26 mouse cellular contexts compared by ENCODE assay signal in genomic region chr2:166535519-166535918, GRCm38 (mm10).
A peak's percentile ranks its signal among the peaks of the same experiment; 100 is the strongest.
DNase-seq lines count a peak whose midpoint lies in the region; ATAC-seq lines count a peak whose summit lies in the region.
"Had no signal": no experiment of that assay in that cellular context is flagged by ENCODE, and none has a peak within 500 bp of the region (broad histone marks: within the 10 kb centered on the region; RNA-seq: fewer than 3 reads in every experiment).

No protein-coding gene starts in this region.

- H3K9me3 ChIP-seq in forebrain, embryonic 10.5 days = peaks cover 17% of the 10 kb centered on the region
- H3K9me3 ChIP-seq in forebrain, embryonic 16.5 days (ENCODE audit: control insufficient read depth, low read length) = no peaks in the 10 kb centered on the region; the same call in 1 of the 2 replicates
- no peaks in the 10 kb centered on the region; the same call in 1 of the 2 replicates for H3K9me3 ChIP-seq in kidney, embryonic 14.5 days (ENCODE audit: control insufficient read depth, low read length)
- peaks cover under 1% of the 10 kb centered on the region; the same call in 1 of the 2 replicates for H3K9me3 ChIP-seq in neural tube, embryonic 13.5 days
- H3K9me3 ChIP-seq in stomach, embryonic 16.5 days (replicated peaks; ENCODE audit: control insufficient read depth, low read length) = no peaks in the 10 kb centered on the region
- H3K9me3 ChIP-seq: liver, embryonic 15.5 days; lung, embryonic 15.5 days; neural tube, embryonic 12.5 days had no signal

- no peak overlapping the region for H3K4me3 ChIP-seq in forebrain, embryonic 10.5 days
- no peak overlapping the region for H3K4me3 ChIP-seq in forebrain, embryonic 16.5 days (replicated peaks; ENCODE audit: low read length)
- no peak overlapping the region for H3K4me3 ChIP-seq in kidney, embryonic 14.5 days (ENCODE audit: low read length)
- H3K4me3 ChIP-seq in neural tube, embryonic 13.5 days = no peak overlapping the region
- H3K4me3 ChIP-seq in stomach, embryonic 16.5 days (replicated peaks; ENCODE audit: low read length) = no peak overlapping the region
- H3K4me3 ChIP-seq: embryonic facial prominence, embryonic 13.5 days; erythroblast, embryonic 14.5 days; forebrain, embryonic 13.5 days; heart, embryonic 12.5 days; liver, embryonic 15.5 days; lung, embryonic 15.5 days; neural tube, embryonic 12.5 days had no signal

- 91% methylated on average over 11 of the region's 11 CpGs for WGBS in forebrain, embryonic 10.5 days
- 91% methylated on average over 11 of the region's 11 CpGs for WGBS in forebrain, embryonic 16.5 days
- WGBS in kidney, embryonic 14.5 days = 37% methylated on average over 11 of the region's 11 CpGs
- WGBS in neural tube, embryonic 13.5 days = 53% methylated on average over 11 of the region's 11 CpGs
- WGBS in stomach, embryonic 16.5 days = 85% methylated on average over 11 of the region's 11 CpGs

- H3K36me3 ChIP-seq in forebrain, embryonic 10.5 days (replicated peaks) = no peaks in the 10 kb centered on the region
- H3K36me3 ChIP-seq in forebrain, embryonic 16.5 days (ENCODE audit: control insufficient read depth, insufficient read depth) = no peaks in the 10 kb centered on the region
- H3K36me3 ChIP-seq in kidney, embryonic 14.5 days (ENCODE audit: control insufficient read depth, insufficient read depth, low read length) = no peaks in the 10 kb centered on the region
- H3K36me3 ChIP-seq in neural tube, embryonic 13.5 days = no peaks in the 10 kb centered on the region
- H3K36me3 ChIP-seq in stomach, embryonic 16.5 days (ENCODE audit: control insufficient read depth, insufficient read depth, low read length) = no peaks in the 10 kb centered on the region
- H3K36me3 ChIP-seq: embryonic facial prominence, embryonic 13.5 days; heart, embryonic 12.5 days; liver, embryonic 15.5 days; lung, embryonic 15.5 days; neural tube, embryonic 12.5 days had no signal

- ATAC-seq in forebrain, embryonic 16.5 days = no peak
- ATAC-seq in kidney, embryonic 14.5 days (ENCODE audit: low FRiP score, low TSS enrichment) = no peak
- no peak; the same call in 1 of the 2 replicates for ATAC-seq in neural tube, embryonic 13.5 days (ENCODE audit: low read depth)
- no peak; the same call in 1 of the 2 replicates for ATAC-seq in stomach, embryonic 16.5 days (ENCODE audit: insufficient read depth, low FRiP score)
- ATAC-seq: activated CD4-positive, CD25-positive, alpha-beta regulatory T cell, adult 4 months; forebrain, embryonic 13.5 days had no signal

- H3K4me1 ChIP-seq in forebrain, embryonic 10.5 days = peaks cover 14% of the 10 kb centered on the region
- no peaks in the 10 kb centered on the region for H3K4me1 ChIP-seq in forebrain, embryonic 16.5 days (replicated peaks; ENCODE audit: control insufficient read depth, insufficient read depth, low read length)
- H3K4me1 ChIP-seq in kidney, embryonic 14.5 days (ENCODE audit: control insufficient read depth, insufficient read depth, low read length) = peaks cover 7% of the 10 kb centered on the region; the same call in 1 of the 2 replicates
- peaks cover 15% of the 10 kb centered on the region for H3K4me1 ChIP-seq in neural tube, embryonic 13.5 days (replicated peaks)
- no peaks in the 10 kb centered on the region for H3K4me1 ChIP-seq in stomach, embryonic 16.5 days (ENCODE audit: control insufficient read depth, insufficient read depth, low read length)
- H3K4me1 ChIP-seq: forebrain, embryonic 13.5 days; liver, embryonic 15.5 days; lung, embryonic 15.5 days had no signal

- intact Hi-C loops in left cerebral cortex, postnatal 10 days (cut with DNase I) = no loop called here

- no peaks in the 10 kb centered on the region for H3K27me3 ChIP-seq in forebrain, embryonic 10.5 days (ENCODE audit: poor library complexity, severe bottlenecking)
- H3K27me3 ChIP-seq in forebrain, embryonic 16.5 days (replicated peaks; ENCODE audit: control insufficient read depth, insufficient read depth, low read length) = no peaks in the 10 kb centered on the region
- H3K27me3 ChIP-seq in kidney, embryonic 14.5 days (ENCODE audit: control insufficient read depth, insufficient read depth, low read length) = no peaks in the 10 kb centered on the region
- peaks cover 5% of the 10 kb centered on the region; the same call in 1 of the 2 replicates for H3K27me3 ChIP-seq in neural tube, embryonic 13.5 days
- no peaks in the 10 kb centered on the region for H3K27me3 ChIP-seq in stomach, embryonic 16.5 days (ENCODE audit: control insufficient read depth, insufficient read depth, low read length)
- H3K27me3 ChIP-seq: embryonic facial prominence, embryonic 13.5 days; heart, embryonic 12.5 days; liver, embryonic 15.5 days; lung, embryonic 15.5 days; neural tube, embryonic 12.5 days had no signal

- H3K4me2 ChIP-seq in forebrain, embryonic 16.5 days (ENCODE audit: low read length) = no peak overlapping the region
- H3K4me2 ChIP-seq in kidney, embryonic 14.5 days (replicated peaks; ENCODE audit: low read depth, low read length) = peak overlapping the region; percentile 15
- peak overlapping the region; percentile 18; the same call in 1 of the 2 replicates for H3K4me2 ChIP-seq in neural tube, embryonic 13.5 days
- no peak overlapping the region for H3K4me2 ChIP-seq in stomach, embryonic 16.5 days (ENCODE audit: low read depth, low read length)
- H3K4me2 ChIP-seq: embryonic facial prominence, embryonic 13.5 days; forebrain, embryonic 13.5 days; heart, embryonic 12.5 days; liver, embryonic 15.5 days; lung, embryonic 15.5 days; neural tube, embryonic 12.5 days had no signal

- 0 out of 2 replicates have a peak overlapping the region, but pooled peaks have one; percentile 32 for H3K27ac ChIP-seq in forebrain, embryonic 10.5 days
- no peak overlapping the region for H3K27ac ChIP-seq in forebrain, embryonic 16.5 days (ENCODE audit: low read length)
- H3K27ac ChIP-seq in kidney, embryonic 14.5 days (ENCODE audit: low read depth, low read length) = peak overlapping the region; percentile 78
- peak overlapping the region; percentile 79 for H3K27ac ChIP-seq in neural tube, embryonic 13.5 days (replicated peaks)
- peak overlapping the region; percentile 26; the same call in 1 of the 2 replicates for H3K27ac ChIP-seq in stomach, embryonic 16.5 days (ENCODE audit: low read length)
- H3K27ac ChIP-seq: embryonic facial prominence, embryonic 13.5 days; forebrain, embryonic 13.5 days; liver, embryonic 15.5 days; lung, embryonic 15.5 days; neural tube, embryonic 12.5 days had no signal

- H3K9ac ChIP-seq in forebrain, embryonic 16.5 days (replicated peaks; ENCODE audit: low read depth, low read length) = no peak overlapping the region
- no peak overlapping the region for H3K9ac ChIP-seq in kidney, embryonic 14.5 days (ENCODE audit: low read depth, low read length)
- no peak overlapping the region for H3K9ac ChIP-seq in neural tube, embryonic 13.5 days
- no peak overlapping the region for H3K9ac ChIP-seq in stomach, embryonic 16.5 days (ENCODE audit: low read length)
- H3K9ac ChIP-seq: embryonic facial prominence, embryonic 13.5 days; forebrain, embryonic 13.5 days; heart, embryonic 12.5 days; liver, embryonic 15.5 days; lung, embryonic 15.5 days; neural tube, embryonic 12.5 days had no signal

- no peak for DNase-seq in forebrain, embryonic 10.5 days (ENCODE audit: extremely low spot score, low spot score)
- no peak for DNase-seq in kidney, postnatal 14 days
- no peak for DNase-seq in neural tube, embryonic 10.5 days (ENCODE audit: extremely low spot score, low spot score)
- no peak for DNase-seq in left cerebral cortex, postnatal 10 days (ENCODE audit: extremely low spot score in 1 of 2, low spot score in 2 of 2)
- DNase-seq: adrenal gland, postnatal 10 days; cerebellum, adult 18-20 months; cerebellum, postnatal 25 days; embryo, embryonic 11 days; gastrocnemius, postnatal 10 days; heart, postnatal 10 days; liver; lung, postnatal 4 days; midbrain, embryonic 14.5 days; thymus, postnatal 14 days had no signal

Comparison
In these comparisons a context has a peak if more than half of its experiments do, and no peak if none do; other contexts are left out.
1. H3K4me2 ChIP-seq: peak in kidney, embryonic 14.5 days (single experiment) and neural tube, embryonic 13.5 days (single experiment); none in forebrain, embryonic 16.5 days (single experiment) and stomach, embryonic 16.5 days (single experiment).